Mouse (Mus musculus) heart, postnatal 0 days (tissue): Measurements from ENCODE around the gene Epo.

Source experiments
- CTCF ChIP-seq: IDR thresholded peaks from 2 replicates; pipeline ENCODE4 v1.5.1; 2016; ENCODE audit warnings: antibody characterized with exemption, control low read depth, low read depth
- EP300 ChIP-seq: IDR thresholded peaks from 2 replicates; pipeline ENCODE4 v1.6.1; 2016; ENCODE audit warnings: antibody characterized with exemption, low read depth

DNA sequence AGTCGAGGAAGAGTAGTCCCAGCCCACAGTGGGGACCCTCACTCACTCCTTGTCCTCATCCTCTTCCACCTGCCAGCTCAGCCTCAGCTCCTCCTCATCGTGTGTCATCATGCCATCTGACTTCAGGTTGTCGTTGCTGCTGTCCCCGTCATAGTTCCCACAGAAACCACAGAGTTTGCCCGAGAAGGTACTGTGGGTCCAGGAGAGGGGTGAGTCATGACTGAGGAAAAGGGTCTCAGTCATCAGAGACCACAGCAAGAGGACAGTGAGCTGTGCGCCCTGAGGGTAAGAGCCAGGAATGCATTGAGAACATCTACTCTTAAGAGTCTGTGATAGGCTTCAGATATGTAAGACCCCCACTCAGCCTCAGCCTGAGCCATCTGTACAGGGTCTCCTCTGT, 77.8 kb downstream of the Epo start:
- TF ChIP-seq CTCF: no peak
- no peak for TF ChIP-seq EP300
